Mouse (Mus musculus) thymus, postnatal 14 days (tissue): Measurements from ENCODE around the gene Pawr.
"Not testable (repeated sequence)": the region's sequence is repeated elsewhere in the genome, so short reads cannot be mapped to it uniquely, and the experiment has no call there.

Experiments used
- DNase-seq: peaks from one replicate; pipeline ENCODE4 v3.0.0; 2021

Pawr gene

DNA sequence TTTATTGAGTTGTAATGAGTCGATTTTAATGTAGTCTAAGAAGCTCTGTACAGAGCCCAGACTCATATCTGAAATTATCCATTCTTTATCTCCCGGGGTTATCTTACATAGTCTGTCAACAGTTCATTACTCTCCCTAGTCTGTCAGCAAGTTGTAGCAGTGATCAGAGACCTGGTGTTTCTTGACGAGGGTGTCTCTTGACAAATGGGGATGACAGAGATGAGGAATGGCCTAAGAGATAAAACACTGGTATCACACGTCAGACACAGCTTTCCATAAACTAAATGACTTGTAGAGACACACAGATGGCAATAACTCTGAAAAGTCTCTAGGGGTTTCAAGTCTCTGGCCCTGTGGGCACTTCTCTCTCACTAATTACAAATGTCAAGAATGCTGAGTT lies 62.4 kb downstream of the Pawr start:
- DNase-seq: no peak

DNA sequence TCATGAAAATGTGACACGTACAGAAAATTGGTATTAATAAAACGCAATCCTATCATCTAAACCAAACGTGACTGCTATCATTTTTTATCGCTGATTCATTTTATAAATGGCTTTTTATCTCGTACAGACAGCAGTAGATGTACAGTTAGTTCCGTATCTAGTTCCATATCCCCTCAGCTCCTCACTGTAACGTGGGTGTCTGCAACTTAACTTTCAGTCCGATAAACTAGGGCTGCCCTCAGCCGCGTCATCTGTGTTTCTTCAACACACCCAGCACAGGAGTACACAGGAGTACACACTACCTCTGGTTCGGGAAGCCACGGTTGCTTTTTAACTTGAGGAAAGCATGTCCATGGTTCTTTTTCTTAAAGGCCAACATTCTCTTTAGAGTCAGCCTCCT lies 63.3 kb downstream of the Pawr start:
- no peak for DNase-seq

DNA sequence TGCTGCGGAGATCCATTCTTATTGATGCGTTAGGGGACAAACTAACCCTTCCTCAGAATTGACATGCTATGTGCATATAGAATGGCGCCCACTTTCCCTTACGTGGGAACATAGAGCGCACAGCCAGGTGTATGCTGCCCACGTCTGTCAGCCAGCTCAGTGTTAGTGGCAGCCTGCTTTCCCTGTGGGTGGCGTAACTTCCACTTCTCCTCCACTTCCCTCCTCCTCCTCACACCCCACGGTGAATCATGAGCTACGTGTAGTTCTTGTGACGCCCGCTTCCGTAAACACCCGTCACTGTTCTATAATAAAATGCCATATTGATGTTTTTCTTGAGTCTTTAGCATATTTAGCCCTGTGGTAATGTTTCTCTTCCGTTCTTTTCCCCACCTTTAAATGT lies 63.7 kb downstream of the Pawr start:
- no peak for DNase-seq

DNA sequence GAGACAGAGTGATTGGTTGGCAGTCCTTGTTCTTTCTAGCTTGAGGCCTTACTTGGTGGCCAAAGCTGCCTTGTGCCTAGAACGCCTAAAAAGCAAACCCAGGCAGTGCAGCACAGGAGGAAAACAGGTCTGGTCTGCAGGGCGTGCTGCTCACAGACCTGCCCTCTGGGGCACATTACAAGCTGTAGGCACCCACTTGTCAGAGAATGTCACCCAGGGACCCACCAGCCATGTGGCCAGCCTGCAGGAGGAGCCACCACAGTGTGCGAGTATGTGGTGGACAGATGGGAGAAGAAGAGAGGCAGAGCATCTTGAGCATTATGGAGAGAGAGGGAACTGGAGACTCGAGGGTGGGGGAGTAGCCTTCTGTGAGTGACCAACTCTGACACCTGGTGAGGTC lies 70.8 kb downstream of the Pawr start:
- DNase-seq: no peak

DNA sequence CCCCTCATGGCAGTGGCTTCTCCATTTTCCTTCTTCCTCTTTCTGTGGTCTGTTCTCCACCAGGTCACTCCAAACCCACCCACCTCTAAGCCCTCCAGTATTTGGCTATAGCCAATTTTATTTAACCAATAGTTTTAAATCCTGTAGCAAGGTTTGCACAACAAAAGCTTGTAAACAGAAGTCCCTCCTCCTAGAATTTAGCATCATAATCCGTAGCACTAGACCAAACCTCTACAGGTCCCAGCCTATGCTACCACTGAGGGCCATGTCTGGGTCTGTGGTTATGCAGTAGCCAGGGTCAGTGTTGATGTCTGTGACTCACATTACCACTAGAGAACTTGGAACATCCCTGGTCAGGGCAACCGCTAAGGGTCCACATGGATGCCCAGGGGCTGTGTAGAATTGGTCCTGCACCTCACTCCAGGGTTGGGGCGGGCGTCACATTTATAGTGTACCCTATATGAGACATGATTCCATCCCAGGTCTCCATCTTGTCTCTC lies 71.5 kb downstream of the Pawr start:
- DNase-seq: no peak

DNA sequence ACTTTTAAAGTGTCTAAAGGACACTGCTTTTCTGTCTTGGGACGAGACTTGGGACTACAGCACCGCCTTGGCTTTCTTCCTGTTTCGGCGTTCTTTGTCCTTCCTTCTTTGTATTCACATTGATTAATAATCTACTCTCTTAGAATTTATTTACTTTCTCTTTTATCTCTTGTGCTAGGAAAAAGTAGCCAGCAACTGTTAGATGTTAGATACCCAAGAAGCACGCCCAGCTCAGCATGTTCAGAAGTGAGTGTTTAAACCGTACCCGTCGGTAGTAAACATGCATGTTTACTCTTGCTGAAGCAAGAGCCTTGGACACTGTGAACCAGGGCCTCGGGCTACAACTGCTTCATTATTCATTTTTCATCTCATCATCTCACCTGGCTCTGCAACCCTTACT lies 72.2 kb downstream of the Pawr start:
- DNase-seq: no peak

DNA sequence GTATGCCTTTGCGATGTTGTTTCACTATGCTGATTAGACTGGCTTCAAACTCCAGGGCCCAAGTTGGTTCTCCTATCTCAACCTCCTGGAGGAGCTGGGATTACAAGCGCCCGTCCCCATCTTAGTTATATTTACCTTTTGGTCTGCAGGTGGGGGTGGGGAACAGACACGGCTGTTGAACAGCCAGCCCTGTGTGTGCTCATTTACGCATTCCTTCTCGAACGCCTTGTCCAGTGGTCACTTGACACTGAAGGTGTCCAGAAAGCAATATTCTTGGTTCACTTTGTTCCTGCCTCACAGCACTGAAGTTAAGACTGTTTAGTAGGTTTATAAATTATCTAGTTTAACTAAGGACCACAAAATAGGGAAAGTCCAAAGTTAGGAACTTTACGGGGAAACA lies 73.2 kb downstream of the Pawr start:
- no peak for DNase-seq

DNA sequence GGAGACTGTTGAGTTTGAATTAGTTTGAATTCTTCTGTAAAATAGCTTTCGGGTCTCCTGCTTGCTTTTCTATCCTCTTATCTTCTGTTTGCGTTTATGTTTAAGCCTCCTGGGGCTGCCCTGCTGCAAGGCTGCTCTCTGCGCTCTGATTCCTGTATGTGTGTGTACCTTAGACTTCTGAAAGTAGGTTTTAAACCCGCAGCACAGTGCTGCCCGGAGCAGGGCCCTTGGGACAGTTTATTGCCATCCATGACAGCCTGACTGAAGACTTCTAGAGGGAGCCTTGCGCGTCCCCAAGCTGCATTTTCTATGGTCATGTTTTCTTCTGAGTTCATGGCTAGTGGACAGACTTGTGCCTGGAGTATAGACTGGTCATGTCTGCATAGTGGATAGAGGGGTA lies 74.0 kb downstream of the Pawr start:
- no peak for DNase-seq

DNA sequence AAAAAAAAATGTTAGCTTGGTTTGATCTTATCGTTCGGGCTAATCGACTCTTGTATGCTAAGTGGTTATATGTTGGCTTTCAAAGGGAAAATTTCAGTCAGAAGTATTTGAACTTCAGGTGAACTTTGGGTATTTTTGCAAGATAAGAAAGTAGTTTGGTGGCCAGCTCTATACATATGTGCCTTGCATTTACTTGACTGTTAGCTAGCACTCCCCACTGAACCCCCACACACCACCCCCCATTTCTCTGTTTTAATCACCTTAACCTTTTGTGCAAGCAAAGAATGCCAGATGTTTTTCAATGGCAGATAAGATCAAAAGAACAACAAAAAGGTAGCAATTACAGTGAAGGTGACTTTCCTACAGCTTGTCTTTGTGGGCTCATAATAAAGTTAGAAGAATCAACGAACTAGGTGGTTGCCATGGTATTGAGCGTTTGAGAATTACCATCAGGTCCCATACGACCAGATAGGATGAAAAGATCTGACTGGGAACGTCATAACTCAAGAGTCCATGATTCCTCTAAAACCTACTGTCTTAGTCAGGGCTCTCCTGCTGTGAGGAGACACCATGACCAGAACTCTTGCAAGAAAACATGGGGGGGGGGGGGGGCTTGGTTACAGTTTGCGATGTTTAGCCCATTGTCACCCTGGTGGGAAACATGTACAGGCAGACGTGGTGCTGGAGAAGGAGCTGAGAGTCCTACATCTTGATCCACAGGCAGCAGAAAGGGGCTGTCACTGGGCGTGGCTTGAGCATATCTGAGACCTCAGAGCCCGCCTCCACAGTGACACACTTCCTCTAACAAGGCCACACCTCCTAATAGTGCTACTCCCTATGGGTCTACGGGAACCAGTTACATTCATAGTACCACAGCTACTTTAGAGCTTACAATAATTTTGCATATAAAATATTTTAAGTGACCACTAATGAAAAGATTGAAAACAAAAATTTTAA lies 75.2 kb downstream of the Pawr start:
- no peak for DNase-seq

DNA sequence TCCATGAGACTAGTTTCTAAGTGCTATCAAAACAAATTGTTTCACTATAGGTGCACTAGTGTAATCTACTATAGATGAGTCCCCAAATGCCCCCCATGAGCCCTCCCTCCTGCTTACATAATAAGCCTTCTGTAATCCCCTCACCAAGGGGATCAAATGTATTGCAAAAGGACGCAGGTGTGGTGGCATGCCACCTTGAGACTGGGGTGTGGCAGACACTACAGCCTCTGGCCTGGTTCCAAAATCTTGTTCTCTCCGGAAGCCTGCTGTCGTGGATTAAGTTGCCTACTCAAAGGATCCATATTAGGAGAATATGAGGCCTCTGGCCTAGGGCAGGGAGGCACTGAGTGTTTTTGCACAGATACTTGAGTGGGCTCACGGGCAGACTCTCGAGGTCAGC lies 76.1 kb downstream of the Pawr start:
- DNase-seq: no peak

DNA sequence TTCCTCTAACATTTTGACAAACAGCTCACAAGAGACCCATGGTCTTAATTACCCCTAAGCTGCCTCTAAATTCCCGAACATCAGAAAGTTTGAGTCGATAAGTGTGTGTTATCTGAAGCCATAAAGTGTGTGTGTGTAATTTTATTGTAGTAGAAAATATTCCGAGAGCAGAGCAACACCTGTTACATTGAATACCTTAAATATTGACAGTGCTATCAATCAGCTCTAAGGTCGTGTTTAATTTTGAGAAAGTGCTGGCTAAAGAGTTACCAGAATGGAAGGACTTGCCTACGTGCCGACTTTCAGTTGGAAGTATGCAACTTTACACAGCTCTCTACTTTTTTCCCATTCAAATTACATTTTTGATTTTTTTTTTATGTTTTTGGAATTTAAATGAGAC lies 76.5 kb downstream of the Pawr start:
- DNase-seq: no peak

DNA sequence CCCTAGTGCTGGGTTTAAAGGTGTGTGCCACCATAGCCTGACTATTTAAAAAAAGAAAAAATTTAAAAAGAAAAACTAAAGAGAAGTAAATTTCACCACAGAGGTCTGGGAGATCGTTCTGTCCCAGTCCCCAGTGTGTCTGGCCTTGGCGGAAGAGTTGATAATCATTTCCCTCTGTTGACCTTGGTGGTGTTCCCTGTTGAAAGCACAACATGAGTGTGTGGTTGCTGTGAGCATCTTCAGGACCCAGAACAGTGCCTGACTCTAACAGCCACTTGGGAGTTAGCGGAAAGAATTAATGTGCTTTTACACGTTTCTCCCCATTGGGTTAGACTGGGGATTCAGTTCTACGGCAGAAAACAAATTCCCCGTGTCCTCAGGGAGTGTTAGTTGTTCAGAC lies 77.1 kb downstream of the Pawr start:
- DNase-seq: no peak

DNA sequence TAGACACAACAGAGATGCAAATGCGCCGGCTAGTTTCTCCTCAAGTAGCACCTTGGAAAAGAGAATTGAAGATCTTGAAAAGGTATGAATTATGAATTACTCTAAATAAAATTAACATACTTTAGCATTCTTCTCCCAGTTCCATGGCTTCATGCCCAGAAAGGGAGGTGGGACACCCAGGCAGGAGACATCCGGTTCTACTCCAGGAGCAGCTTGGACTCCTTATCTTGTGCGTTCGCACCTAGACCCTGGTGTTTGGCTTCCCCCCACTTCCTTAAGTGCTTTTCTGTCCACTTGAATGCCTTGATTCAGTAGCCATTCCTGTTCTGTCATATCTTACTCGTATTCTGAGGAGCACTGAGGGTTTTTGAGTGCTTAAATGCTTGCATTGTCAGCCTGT lies 77.6 kb downstream of the Pawr start:
- no peak for DNase-seq

DNA sequence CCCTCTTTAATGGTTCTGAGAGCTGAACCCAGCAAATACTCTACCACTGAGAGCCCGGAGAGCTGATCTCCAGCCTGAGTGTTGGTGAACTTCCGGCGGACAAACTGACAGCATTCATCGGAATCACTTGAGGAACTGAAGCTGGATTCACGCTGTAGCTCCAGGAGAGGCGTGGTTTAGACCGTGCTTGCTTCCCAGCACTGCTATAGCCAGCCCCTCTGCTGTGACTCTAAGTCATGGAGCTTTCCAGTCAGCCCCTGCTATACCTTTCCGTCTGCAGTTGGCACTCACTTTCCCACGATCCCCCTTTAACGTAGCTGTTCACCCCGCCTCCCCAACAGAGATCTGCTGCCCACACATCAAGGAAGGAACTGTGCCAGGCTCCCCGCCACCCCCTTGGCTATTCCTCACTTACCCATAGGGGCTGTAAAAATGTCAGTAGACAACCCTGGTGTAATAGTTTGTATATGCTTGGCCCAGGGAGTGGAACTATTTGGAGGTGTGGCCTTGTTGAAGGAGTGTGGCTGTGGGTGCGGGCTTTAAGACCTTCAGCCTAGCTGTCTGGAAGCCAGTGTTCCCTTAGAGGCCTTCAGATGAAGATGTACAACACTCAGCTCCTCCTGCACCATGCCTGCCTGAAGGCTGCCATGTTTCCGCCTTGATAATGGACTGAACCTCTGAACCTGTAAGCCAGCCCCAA lies 83.2 kb downstream of the Pawr start:
- no peak for DNase-seq

DNA sequence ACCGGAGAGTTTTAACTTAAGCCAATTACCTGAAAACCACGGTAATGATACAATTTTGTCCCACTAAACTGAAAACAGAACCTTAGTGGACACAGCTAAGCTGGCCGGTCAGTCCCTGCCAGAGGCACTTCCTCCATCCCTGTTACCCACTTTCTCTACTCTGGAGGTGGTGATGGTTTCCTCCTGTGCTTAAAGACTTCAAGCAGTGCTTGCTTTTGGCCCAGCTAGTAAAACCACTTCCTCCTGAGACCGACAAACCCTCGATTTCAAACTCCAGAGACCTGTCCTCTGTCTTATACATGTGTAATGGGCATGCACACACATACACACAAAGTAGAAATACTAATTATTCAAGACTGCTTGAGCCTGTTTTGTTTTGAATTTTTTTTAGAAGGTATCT lies 85.5 kb downstream of the Pawr start:
- no peak for DNase-seq

DNA sequence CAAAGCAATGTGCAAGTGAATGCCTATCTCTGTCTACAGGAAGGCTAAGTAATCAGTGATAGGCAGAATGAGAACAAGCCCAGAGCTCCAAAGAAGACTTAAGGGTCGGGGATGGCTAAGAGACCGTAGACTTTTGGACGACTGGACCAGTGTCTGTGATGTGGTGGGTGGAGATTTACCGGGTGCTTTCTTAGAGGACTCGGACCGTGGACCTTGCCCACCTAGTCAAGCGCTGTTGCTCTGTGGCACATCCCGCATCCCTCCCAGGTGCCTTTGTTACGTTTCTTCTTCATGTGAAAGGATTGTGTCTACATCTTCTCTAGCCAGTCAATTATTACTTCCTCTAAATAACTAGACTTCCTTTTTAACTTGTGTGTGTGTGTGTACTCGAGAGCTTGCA lies 98.6 kb downstream of the Pawr start:
- no peak for DNase-seq

DNA sequence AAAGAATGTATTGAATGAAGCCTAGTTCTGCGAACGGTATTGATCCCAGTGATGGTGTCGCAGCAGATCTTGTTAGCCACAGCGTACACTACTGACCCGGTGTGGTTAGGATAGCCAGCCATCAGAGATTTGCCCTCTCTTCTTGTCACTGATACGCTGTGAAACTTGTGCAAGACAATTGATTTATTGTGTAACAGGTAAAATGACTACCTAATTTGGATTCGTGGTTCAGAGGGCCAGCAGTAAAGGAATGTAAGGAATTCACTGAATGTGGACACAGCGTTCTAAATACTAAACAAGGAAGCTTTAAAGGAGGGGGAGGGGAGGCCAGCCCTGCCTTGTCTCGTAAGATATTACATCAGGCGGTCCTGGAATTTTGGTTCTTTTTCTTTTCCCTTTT lies 100.3 kb downstream of the Pawr start:
- DNase-seq: no peak

DNA sequence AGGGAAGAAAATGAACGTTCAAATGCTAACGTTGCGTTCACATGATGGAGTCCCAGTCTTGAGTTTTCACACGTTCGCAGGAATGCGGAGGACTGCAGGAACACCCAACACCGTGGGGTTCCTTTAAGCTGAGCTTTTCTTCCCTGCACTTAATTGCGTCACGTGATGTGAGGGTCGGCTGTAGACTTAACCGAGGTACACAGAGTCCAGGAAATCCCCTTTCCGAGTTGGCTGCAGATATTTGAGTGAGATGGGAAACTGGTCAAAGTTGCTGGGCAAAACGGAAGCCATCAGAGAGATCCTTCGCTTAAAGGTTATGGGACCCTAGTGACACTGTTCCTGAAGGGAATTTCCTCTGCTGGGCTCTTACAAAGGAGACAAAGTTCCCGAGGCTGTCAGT lies 102.1 kb downstream of the Pawr start:
- no peak for DNase-seq

DNA sequence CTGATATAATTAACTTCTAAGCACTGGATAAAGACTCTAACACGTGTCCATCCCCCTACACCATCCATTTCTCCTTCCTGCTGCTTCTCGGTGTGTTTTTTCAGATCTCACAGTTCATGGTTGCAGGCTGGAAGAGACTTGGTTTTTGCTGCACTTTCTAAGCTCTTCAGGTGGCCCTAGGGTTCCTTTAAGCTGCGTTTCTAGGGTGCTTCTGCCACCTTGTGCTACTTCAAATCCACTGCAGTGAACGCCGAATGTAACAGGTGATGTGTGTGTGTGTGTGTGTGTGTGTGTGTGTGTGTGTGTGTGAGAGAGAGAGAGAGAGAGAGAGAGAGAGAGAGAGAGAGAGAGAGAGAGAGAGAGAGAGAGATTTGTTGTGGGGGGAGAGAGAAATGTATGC lies 103.7 kb downstream of the Pawr start:
- no peak for DNase-seq

DNA sequence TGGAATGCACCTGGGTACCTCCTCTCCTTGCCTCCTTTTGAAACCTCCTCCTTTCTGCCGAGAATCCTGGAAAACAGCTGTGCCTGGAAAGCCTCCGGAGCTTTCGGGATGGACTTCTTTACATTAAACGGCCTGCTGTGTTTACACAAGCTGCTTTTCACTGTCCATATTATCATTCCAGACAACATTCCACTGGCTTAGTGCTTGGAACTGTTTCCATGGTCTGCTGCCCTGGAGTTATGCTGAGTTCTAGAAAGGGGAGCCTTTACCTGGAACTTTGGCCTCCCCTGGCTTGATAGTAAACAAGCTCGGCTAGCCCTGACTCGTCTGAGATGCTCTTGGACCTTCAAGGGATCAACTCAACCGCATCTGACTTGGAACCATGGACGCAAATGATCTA lies 104.4 kb downstream of the Pawr start:
- DNase-seq: no peak

DNA sequence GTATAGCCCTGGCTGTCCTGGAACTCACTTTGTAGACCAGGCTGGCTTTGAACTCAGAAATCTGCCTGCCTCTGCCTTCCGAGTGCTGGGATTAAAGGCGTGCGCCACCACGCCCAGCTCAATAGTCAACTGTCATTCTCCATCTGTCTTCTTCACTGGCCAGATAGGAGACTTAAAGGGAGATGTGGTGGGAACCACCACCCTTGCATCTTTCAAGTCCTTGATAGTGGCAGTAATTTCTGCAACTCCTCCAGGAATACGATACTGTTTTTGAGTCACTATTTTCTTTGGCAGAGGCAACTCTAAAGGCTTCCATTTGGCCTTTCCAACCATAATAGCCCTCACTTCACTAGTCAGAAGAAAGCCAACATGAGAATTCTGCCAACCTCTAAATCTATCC lies 108.3 kb downstream of the Pawr start:
- DNase-seq: not testable (repeated sequence)

DNA sequence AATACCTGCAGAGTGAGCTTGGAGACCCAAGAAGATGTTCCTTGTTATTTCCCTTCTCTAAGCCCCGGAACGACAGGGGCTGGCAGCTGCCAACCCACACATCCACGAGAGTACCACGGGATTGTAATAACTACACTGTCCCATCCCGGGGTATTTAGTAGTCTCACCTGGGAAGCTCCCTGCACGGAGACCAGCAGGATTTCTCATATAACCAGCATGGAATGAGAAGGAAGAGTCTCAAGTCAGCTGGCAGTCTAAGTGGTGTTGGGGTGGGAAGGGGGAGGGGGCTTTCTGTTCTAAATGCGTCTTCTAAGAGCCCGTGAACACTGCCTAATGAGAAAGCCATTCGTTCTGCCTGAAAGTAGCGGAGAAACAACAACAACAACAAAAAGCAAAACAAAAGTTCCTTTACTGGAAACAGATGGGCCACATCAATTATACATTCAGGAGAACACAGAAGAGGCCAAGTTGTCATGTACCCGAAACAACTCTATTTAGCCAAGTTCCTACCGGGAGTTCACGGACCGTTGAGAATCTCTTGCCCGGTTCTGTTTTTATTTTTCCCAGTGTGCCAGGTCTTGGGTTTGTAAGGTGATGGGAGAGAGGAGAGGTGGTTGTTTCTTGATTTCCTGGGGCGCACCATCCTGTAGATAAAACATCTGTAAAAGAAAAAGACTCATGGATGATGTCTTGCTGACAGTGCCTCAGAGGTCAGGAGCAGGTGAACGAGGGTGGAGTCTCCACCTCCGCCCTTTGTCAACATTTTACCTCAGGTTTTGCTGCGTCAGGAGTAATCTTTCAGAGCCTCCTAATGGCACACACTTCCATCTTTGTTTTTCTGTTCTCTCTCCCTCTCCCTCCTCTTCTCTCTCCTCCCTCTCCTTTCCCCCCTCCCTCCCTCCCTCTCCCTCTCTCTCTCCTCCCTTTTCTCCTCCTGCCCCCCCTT lies 112.3 kb downstream of the Pawr start:
- no peak for DNase-seq

DNA sequence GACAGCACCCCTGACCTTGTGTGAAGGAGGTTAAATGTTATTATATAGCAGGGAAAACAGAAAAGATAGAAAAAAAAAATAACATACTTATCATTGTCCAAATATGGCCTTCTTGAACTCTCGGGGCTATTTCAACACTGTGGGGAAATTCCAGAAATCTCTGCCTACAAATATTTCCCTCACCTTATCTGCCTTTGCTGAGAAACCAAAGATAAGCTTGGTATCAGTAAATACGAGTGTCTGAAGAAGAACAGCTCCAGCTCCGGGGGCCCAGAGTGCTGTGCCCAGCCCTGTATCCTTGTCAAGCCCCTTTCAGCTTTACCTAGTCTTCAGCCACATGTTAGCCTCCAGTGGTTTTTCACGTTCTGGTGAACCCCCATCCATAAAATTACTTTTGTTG lies 113.2 kb downstream of the Pawr start:
- DNase-seq: no peak
